Mouse (Mus musculus) E14TG2a.4 (cell line): Measurements from ENCODE around the gene Fbxw7.

Experiments
- CTCF ChIP-seq: conservative IDR thresholded peaks from 2 replicates; pipeline ENCODE4 v1.5.1; 2014; ENCODE audit warnings: low read length
- POU5F1 ChIP-seq: IDR thresholded peaks from 2 replicates; pipeline ENCODE4 v1.6.1; 2014; ENCODE audit warnings: low read length, borderline replicate concordance

GRCm38 (mm10) chr3:84951698-84952097, 136.6 kb downstream of the Fbxw7 start:
- TF ChIP-seq CTCF (no peak), POU5F1 (no peak)
